Mouse (Mus musculus): ENCODE results near the gene Smarcd3.

Gene Smarcd3

DNA sequence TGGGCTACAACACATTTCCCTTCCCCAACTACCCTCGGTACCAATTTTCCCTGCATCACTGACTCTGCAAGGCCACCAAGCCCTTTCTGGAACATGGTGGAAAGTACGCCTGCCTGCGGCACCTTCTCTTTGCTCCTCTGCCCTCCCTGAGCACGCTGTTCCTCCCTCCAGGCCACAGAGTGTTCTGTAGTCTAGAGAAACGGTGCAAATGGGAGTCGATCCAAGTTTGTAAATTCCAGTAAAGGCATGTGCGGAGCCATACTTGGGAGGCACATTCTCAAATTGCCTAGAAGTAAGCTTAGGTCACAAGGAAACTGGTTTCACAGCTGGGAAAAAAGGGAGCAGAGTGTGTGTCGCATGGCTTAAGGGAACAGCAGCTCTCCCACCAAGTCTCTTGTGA, 4.1 kb downstream of the Smarcd3 start:
- DNase-seq, result no peak

DNA sequence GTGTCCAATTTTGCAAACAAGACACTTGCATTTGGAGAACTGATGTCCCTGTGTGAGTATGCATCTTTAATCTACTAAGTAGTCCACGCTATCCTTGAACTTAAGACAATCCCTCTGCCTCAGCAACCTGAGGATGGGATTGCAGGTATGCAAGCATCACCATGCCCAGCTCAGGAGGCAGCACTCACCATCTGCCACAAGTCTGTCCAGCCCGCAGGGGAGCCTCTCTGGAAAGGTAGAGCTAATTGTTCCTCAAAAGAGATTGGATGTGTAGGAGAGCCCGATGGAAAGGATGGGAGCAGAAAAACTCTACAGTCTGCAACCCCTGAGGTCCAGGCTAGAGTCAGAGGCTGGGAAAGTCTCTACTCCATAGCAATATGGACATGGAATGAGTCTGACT, 5.3 kb downstream of the Smarcd3 start:
- DNase-seq, result no peak

DNA sequence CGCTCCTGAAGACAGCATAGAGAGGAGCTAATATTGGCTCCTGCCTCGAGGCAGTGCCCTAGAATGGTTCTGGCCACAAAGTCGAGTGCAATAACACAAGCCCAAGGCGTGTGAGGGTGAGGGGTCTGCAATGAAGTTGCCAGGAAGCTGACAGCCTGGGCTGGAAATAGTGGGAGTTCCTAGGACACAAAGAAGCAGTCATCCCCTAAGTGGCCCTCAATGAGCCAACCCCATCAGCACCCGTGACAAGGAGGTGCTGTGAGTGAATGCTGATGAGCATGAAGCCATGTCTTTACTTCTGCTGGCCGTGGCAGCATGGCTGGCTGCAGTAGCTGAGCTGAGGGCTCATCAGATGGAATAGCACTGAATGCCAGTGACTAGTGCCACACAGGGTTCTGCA, 9.1 kb downstream of the Smarcd3 start:
- DNase-seq, result no peak

DNA sequence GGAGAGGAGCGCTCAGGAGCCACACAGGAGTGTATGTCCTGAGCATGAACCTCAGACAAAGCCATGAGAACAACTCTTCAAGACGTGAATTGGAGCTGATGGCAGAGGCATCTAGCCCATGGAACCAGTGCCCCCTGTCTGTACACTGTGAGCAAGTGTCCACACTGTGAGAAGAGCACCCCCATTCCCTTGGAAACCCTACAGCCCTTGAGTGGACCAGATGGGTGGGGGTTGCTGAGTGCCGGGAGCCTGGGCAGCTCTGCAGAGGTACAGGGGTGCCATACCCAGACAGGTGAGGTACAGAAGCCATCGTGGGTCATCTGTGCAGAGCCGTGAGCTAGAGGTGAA, 11.9 kb downstream of the Smarcd3 start:
- no peak for DNase-seq

DNA sequence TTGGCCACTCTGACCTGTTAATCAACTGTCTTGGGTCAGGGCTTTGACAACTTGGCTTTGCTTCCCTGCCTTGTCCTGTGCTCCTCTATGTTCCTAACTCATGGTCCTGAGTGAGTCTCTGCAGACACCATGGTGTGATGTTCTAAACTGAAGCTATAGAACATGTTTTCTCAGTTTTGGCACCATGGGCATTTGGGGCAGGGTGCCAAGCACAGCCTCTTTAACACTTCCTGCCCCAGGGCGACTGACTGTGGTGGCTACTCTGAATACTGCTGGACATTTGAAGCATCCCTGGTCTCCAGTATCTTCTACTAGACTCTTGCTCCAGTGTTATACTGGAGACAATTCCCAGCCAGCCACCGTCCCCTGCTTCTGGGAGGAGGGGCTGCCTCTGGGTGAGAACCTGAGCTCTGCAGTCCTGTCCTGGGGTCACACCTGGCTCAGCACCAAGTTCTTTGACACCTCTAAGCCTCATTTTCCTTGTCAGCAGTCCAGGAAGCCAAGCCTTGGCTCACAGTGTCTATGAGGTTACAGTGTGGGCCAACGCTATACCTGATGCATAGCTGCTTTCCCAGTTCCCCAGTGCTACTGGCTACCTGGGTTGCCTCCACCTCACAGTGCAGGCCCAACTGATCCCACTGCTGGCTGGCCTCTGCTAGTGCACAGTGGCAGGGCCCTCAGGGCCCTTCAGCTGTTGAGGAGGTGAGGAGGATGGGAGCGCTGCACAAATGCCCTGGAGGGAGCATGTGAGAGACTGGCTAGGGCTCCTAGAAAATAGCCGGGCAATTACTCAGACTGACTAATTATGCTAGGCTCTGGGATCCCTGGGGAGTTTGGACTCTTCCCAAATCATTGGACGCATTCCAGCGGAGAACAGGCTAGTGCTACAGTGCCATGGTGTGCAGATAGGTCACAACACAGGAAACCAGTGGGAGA, 12.6 kb downstream of the Smarcd3 start:
- DNase-seq, result peak in 1 of 2 experiments; percentile 41

DNA sequence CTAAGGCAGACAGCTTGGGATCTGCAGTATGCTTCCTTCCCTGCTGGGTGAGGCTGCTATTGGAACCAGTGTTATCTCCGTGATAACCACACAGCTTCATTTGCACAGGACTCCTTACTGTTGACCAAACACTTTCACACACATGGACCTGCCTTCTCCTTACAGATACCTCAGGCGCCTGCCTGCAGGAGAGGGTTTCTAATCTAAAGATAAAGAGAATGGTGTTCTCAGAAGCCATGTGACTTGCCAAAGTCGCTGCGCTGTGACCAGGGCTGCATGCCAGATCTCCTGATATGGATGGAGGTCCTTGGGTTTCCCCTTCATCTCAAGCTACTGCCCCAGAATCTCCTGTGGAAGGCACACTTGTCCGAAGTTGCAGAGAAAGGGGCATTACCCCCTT, 14.8 kb downstream of the Smarcd3 start:
- DNase-seq, result peak in 1 of 2 experiments; percentile 15

DNA sequence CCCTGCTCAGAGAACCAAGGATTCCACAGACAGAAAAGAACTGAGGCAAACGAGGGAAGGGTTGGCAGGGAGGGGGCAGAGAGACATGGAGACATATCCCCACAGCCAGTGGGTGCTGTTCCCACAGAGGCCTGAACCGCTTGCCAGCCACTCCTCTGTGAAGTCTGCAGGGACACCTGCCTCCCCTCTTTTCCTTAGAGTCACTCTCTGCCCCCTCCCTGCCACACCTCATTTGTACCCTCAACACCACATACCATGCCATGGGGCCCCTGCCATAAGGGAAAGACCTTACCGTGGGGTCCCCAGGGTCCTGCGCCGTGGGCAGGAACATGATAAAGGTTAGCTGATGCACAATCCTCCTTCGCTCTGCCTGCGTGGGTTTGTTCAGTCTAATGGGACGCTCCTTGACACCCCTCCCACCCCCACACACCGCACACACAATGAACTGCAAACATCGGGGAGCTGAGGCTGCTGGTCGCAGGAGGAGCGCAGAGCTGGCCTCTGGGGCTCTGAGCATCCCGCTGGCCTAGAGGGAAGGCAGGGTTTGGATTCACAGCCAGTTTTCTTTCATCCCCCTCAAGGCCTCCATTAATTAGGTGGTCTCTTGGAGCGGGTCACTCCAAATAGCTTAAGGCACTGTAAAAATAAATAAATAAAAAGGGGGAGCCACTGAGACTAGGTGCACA, 18.1 kb downstream of the Smarcd3 start:
- DNase-seq, result peak in 1 of 2 experiments; percentile 19

DNA sequence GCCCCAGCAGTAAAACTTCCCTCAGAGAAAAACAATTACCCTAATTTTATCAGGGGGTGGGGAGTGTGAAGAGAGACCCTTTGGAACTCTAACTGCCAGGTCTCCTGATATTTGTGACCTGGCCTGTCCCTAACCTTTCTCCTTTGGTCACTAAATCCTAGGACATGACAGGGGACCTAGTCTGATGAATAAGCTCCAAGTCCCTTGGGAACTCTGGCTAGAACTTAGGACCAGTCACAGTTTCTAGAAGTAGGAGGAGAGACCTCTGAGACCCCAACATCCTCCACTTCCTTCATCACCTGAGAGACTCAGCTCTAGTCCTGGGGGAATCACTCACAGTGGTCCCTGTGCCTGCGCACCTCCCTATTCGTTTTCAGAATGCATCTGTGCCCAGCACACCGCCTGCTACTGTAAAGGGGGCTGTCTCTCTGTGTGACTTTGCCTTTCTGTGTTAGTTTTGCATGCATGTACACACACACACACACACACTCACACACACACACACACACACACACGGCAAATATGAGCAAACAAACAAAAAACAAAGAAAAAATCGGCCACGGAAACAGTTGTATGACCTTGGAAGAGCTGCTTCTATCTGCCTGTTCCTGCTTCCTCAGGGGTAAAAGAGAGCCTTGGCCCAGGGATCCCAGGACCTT, 18.8 kb downstream of the Smarcd3 start:
- DNase-seq, result no peak

DNA sequence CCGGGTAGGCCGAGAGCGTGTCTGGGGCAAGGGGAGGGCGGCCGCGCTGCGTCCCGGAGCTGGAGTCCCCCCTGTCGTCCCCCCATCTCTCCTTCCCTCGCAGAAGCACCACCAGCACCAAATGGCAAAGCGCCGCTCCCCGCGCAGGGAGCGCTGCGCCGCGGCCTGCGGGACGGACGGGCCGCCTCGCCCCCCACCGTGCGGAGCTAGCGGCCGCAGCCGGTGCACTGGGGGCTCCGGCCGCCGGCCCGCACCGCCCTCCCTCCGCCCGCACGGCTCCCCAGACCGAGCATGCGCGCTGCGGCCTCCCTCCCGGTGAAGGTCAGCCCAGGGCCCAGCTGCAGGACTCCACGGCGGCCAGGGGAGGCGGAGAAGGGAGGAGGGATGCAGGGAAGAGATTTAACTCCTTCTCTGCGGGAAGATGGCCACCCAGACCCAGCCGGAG, 19.5 kb downstream of the Smarcd3 start:
- peak; percentile 90 to 94 for DNase-seq

DNA sequence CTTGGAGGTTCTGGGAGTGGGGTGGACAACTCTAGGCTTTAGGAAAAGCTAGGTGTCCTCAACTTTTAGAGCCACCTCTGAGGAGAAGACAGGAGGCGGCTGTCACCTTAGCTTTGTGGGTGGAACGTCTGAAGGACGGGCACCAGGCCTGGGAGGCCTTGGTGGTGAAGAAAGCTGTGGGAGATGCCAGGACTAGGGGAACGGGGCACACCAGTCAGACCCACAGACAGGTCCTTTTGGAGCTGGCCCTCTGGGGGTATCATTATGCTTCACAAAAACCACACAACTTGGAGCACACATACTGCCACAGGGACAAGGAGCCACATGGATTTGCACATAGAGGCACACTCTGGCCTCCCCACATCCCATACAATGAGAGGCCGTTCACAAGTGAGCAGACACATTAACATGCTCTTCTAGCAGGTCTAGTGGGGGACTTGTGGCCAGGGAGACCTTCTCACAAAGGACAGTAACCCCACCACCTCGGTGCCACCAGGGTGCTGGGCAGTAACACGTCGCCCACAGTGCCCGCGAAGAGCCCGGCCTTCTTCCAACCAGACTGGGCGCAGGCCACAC, 20.0 kb downstream of the Smarcd3 start:
- DNase-seq, result no peak

DNA sequence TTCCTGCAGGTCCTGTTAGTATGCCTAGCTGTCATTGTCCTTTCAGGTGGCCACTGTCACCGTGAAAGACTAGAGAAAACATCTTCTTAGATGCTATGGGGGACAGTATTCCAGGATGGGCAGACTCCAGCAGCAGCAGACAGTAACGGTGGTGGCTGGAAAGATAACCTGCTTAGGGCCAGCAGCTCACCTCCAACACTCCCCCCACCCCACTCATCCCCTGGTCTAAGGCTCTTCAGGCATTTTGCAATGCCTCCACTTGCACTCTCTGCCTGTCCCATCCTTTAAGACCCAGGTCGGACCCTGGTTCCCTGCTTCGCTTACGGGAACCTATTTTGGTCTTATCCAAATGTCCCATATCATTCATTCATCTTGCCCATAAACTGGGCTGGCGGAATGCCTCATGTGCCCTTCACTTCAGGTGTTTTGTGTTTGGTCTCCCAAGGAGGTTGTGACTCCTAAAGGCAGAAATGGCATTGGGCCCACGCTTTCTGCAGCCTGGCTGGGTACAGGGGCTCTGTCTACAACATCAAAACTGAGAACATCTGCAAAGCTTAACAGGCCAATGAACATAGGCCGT, 20.7 kb downstream of the Smarcd3 start:
- peak in 1 of 2 experiments; percentile 21 for DNase-seq

DNA sequence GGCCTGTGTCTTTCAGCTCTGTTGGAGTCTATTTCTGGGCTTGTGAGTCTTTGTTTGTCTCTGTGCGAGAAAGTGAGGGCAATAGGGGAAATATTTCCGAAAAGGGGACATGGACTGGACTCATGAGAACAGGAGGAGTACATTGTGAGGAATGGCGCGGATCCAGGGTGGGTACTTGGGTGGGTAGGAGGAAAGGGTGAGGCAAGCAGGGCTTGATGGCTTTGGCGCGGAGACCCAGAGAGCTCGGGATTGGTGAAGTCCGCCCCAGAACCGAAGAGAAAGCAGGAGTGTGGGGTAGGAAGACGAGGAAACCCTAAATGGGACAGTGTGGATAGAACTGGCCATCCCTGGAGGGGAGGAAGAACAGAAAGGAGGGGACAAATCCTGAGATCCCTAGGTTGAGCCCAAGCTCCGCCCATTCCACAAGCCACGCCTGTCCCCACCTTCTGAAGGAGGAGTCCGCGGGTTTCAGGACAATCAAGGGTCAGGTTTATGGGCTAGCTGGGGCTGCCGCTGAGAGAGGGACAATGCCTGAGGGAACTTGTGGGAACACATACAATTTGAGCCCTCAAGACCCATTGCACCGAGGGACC, 21.4 kb downstream of the Smarcd3 start:
- DNase-seq, result peak; percentile 87 to 92

DNA sequence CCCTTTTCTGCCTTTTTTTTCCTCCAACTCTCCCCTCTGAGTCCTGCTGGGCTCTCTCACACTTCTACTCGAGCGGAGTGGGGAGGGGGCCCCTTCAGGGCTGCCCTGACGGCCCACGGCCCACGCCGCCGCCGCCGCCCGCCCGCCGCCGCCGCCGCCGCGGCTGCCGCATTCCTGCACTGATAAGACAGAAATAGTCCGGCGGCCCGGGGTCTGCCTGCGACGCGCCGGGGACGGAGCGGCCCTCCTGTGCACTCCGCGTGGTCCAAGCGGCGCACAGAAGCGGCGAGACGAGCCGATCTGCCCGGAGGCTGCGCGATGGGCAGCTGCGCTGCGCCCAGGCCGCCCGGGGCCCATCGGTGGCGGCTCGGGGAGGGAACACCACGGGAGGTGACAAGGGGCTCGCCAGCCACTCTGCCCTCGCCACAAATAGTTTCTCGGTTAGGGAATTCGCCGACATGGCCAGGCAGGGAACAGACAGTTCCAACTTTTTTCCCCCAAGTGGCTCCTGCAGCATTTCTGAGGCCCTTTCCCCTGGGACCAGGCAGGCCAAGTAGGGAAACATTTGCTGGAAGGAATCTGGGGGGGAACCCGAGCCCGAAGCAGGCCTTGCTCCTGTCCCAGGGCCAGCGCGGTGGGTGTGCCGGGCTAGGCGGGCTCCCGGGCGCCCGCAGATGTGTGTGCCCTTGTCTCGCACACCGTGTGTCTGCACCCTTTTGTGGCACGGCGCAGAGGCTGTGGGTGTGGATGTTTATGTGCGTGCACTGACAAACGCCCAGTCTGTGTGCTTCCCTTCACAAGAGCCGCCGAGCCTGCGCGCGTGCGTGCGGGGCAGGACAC, 22.1 kb downstream of the Smarcd3 start:
- peak; percentile 83 to 92 for DNase-seq

DNA sequence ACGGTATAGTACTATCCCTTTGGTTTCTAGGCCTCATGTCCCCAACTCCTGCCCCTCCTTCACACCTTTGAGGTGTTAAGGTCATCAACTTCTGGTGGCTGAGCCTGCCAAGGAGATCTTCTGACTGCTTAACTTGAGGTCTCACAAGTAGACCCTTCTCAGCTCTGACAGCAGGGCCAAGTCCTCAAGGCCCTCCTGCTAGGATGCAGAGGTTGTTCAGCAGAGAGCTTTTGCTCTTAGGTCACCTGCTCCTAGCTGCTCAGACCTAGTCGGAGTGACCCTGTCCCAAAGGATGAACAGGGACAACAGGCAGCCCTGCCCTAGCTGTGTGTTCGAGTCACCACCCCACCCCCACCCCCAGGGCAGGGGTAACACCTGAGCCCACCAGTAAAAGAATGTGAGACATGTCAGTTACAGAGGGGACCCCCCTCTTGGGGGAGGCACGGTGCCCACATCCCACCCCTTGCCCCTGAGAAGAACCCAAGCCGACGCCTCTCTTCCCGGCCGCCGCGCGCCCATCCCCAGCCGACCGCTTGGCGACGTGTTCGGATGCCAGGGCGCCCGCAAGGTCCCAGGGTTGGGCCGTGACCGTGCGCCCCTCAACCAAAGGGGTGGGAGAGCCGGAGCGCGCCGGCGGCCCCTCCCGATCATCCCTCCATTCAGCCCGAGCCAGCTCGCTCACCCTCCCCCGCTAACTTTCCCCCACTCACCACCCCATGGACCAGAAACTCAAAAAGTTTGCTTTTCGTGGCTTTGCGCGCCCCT, 23.0 kb downstream of the Smarcd3 start:
- DNase-seq, result peak in 1 of 2 experiments; percentile 57

DNA sequence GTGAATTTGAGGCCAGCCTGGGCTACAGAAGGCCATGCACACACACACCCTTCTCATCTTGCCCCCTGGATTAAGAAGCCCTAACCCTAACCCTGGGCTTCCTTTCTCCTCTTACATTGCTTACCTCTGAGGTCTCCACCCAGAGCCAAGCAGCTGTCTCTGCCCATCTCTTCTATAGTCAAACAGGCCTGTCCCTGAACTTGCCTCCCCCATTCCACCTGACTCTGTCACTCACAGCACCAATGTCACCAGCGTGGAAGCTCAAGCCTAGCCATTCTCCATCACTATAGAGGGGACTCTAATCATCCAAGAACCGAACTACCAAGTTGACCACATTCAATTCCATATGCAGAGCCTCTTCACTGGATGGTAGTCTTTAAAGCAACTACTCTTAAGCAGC, 24.0 kb downstream of the Smarcd3 start:
- no peak for DNase-seq

DNA sequence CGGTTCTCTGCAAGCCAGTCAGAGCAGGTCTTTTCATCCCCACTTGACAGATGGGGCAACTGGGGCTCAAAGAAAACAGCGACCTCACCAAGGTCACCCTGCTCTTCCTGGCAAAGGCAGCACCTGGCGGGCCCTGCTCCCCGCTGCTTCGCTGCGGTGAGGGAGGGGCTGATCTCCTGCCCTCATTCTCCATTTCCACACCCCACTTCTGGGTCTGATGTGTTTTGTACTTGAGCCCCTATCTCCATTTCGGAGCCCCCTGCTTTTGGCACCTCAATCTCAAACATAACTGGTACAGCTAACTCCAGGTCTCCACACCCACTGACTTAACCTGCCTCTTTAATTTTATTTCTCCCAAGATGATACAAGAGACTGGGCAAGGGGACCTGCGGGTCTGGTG, 25.1 kb downstream of the Smarcd3 start:
- no peak for DNase-seq

DNA sequence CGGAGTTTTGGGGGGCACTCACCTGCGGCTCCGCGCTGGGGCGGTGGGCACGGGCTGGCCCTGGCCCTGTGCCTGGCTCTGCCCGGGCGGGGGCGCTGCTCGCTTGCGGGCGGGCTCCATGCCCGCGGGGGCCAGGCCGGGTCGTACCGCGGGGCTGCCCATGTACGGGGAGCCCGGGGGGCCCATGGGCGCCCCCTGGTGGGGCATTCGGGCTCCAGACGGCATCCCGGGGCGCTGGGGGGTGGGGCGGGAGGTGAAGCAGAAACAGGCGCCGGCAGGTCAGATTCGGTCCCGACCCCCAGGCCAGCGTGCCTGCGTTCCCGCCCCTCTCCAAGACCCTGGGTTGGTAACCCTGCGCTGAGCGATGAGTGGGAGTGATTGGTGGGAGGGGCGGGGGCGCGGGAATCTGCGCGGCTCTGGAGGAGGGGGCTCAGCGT, 25.6 kb downstream of the Smarcd3 start:
- DNase-seq, result peak; percentile 77 to 78

DNA sequence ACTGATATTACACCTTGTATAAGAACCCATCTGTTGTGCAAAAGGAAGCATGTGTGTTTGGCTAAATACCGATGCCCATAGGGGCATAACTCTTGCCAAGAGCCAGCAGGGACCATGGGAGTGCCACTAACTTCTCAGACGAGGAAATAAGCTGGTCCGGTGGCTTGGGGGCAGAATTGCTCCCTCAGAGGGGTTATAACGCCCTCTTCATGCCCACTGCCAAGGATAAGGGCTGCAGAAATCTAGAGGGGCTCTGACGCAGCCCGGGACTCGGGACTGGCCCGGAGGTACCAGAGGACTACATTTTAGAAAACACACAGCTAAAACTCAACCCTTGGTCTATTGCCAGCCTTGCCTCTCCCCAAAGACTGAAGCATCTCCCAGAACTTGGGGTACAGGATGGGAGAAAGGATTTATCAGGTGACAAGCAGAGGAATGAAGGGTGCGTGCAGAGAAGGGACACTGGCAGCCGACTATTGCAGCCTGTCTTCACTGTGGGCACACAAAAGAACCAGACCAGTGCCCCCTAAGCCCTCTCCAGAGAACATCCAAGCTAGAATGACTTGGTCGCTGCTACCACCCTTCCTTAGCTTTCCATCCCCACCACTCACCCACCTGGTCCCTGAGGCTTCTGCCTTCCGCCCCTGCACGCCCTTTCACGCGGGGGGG, 26.2 kb downstream of the Smarcd3 start:
- DNase-seq, result no peak

DNA sequence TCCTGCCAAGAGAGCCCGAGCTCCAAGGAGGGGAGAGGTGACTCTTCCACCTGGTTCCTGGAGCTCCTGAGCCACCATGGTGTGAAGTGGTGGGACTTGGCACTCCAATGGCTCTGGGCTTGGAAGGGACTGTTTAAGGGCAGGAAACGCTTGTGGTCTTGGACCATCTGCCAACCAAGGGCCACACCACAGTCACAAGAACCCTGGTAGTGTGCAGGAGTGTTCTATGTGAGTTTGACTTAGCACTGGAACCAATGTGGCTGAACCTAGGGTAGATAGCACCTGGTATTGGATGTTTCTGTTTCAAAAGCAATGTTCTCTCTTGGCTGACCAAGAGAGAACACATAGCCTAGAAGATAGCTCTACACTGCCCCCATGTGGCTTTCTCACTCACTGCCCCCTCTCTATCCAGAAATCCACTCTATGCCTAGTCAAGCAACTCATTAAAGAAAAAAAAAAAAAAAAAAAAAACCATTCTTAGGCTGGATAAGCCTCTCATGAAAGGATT, 26.9 kb downstream of the Smarcd3 start:
- peak; percentile 70 to 86 for DNase-seq
